Comparison of ENCODE assay signal across 10 mouse cellular contexts in genomic region chr2:103379502-103380160, GRCm38 (mm10). TPM values are rescaled to one million over a fixed set of nuclear protein-coding genes. Genes with fewer than 3 reads are reported as not detected.
DNase-seq lines count a peak whose midpoint lies in the region.
"Had no signal": no experiment of that assay in that cellular context is flagged by ENCODE, and none has a peak within 500 bp of the region (broad histone marks: within the 10 kb centered on the region; RNA-seq: fewer than 3 reads in every experiment).

No protein-coding gene starts in this region.

- DNase-seq in adrenal gland, postnatal 14 days = peak; percentile 24
- no peak for DNase-seq in adrenal gland, adult 8-10 months
- peak; percentile 15 for DNase-seq in right cerebral cortex, postnatal 4 days
- no peak for DNase-seq in right cerebral cortex, postnatal 25 days
- peak; percentile 46 to 52 for DNase-seq in kidney, postnatal 36 days
- DNase-seq in retina, embryonic 14.5 days (ENCODE audit: low spot score) = no peak
- no peak for DNase-seq in MN1 (ENCODE audit: low spot score)
- no peak for DNase-seq in layer of hippocampus, postnatal 10 days (ENCODE audit: low spot score in 2 of 2)
- DNase-seq: cerebellum, postnatal 25 days had no signal

RNA-seq across cellular contexts. Expression of gene Elf5, which starts 31.9 kb away (rescaled TPM):
- total RNA-seq in adrenal gland, postnatal 14 days (2021) = not detected in 2 replicates
- not detected for total RNA-seq in adrenal gland, adult 8-10 months (2022)
- total RNA-seq in layer of hippocampus, postnatal 10 days (2021) = 1 to 10 TPM; 2.3 TPM
- total RNA-seq: gastrocnemius, postnatal 4 days had no signal

Comparison
In these comparisons a context has a peak if more than half of its experiments do, and no peak if none do; other contexts are left out.
1. DNase-seq: peak in adrenal gland, postnatal 14 days (single experiment), right cerebral cortex, postnatal 4 days (single experiment) and kidney, postnatal 36 days (2 of 2); none in adrenal gland, adult 8-10 months (single experiment), right cerebral cortex, postnatal 25 days (single experiment), retina, embryonic 14.5 days (single experiment), MN1 (single experiment) and layer of hippocampus, postnatal 10 days (0 of 2).